In the genomic region with DNA sequence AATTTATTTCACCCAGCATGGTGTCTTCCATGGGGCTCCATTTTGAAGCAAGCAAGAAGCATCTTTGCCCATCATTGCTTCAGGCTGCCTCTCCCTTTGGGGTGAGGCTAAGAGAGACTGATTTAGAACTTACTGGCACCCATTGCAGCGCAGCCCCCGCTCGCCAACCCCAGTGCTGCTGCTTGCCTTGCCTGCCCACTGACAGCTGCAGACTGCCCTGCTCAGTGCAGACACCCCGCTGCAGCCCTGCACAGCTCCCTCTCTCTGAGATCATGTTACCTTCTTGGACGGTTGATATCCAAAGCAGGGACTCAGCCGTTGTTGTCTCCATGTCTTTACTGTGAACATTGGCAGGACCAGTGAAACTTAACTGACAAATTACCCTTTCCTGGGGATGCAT, we compare ENCODE assay signal across 10 mouse cellular contexts. TPM values are rescaled to one million over a fixed set of nuclear protein-coding genes. Genes with fewer than 3 reads are reported as not detected.
DNase-seq lines count a peak whose midpoint lies in the region; ATAC-seq lines count a peak whose summit lies in the region.
"Had no signal": no experiment of that assay in that cellular context is flagged by ENCODE, and none has a peak within 500 bp of the region (broad histone marks: within the 10 kb centered on the region; RNA-seq: fewer than 3 reads in every experiment).

No protein-coding gene starts in this region.

- no peak overlapping the region for H3K4me3 ChIP-seq in kidney, embryonic 16.5 days (ENCODE audit: low read length)
- H3K4me3 ChIP-seq: embryonic facial prominence, embryonic 13.5 days; neural tube, embryonic 12.5 days had no signal

- 32% methylated on average over 6 of the region's 6 CpGs for WGBS in kidney, embryonic 16.5 days

- H3K36me3 ChIP-seq in kidney, embryonic 16.5 days (ENCODE audit: insufficient read depth, low read length): no peaks in the 10 kb centered on the region
- H3K36me3 ChIP-seq: embryonic facial prominence, embryonic 13.5 days; neural tube, embryonic 12.5 days had no signal

- no peak overlapping the region for H3K9ac ChIP-seq in kidney, embryonic 16.5 days (replicated peaks; ENCODE audit: low read length)
- H3K9ac ChIP-seq: embryonic facial prominence, embryonic 13.5 days; neural tube, embryonic 12.5 days had no signal

- H3K27me3 ChIP-seq in kidney, embryonic 16.5 days (ENCODE audit: insufficient read depth, low read length): no peaks in the 10 kb centered on the region
- H3K27me3 ChIP-seq: embryonic facial prominence, embryonic 13.5 days; neural tube, embryonic 12.5 days had no signal

- no peaks in the 10 kb centered on the region for H3K9me3 ChIP-seq in kidney, embryonic 16.5 days (ENCODE audit: low read length)
- H3K9me3 ChIP-seq: embryonic facial prominence, embryonic 13.5 days; neural tube, embryonic 12.5 days had no signal

- no peak for DNase-seq in kidney, adult 11 months
- DNase-seq in right cerebral cortex, postnatal 25 days: peak; percentile 59
- DNase-seq in right cerebral cortex, postnatal 14 days: no peak
- DNase-seq in left cerebral cortex, postnatal 4 days: peak; percentile 47
- DNase-seq in yolk sac, embryonic 10.5 days (ENCODE audit: low spot score): no peak

- H3K4me1 ChIP-seq in kidney, embryonic 16.5 days (ENCODE audit: insufficient read depth, low read length): peaks cover 3% of the 10 kb centered on the region; the same call in 1 of the 2 replicates

- ATAC-seq in kidney, embryonic 16.5 days (ENCODE audit: low FRiP score, low TSS enrichment): peak; percentile 79; the same call in 1 of the 2 replicates
- ATAC-seq in megakaryocyte-erythroid progenitor cell, adult 5-6 weeks (replicated peaks; ENCODE audit: low FRiP score, low TSS enrichment, poor library complexity, severe bottlenecking): no peak
- ATAC-seq: intestine, embryonic 16.5 days had no signal

- no peak overlapping the region for H3K27ac ChIP-seq in kidney, embryonic 16.5 days (ENCODE audit: low read length)
- H3K27ac ChIP-seq: embryonic facial prominence, embryonic 13.5 days; neural tube, embryonic 12.5 days had no signal

- intact Hi-C loops in left cerebral cortex, postnatal 4 days (cut with DNase I): no loop called here

- H3K4me2 ChIP-seq in kidney, embryonic 16.5 days (replicated peaks; ENCODE audit: low read depth, low read length): no peak overlapping the region
- H3K4me2 ChIP-seq: embryonic facial prominence, embryonic 13.5 days; neural tube, embryonic 12.5 days had no signal

RNA-seq across cellular contexts. Expression of gene St3gal5, which starts 15.2 kb away (rescaled TPM):
- polyA plus RNA-seq in kidney, embryonic 16.5 days (2015; fragmentation: Nextera tagmentation; extraction: Ambion mirVana): 32.5 and 34.0 TPM in 2 replicates
- 10 to 100 TPM; 55.3 to 63.6 TPM for total RNA-seq in left cerebral cortex, postnatal 4 days (2021)
- 61.6 and 63.5 TPM in 2 replicates for total RNA-seq in megakaryocyte-erythroid progenitor cell, adult 5-6 weeks (2014; fragmentation: Nextera tagmentation)
- total RNA-seq in megakaryocyte-erythroid progenitor cell, adult 5-6 weeks (2017): 89.4 and 101 TPM in 2 replicates

Comparison
In these comparisons a context has a peak if more than half of its experiments do, and no peak if none do; other contexts are left out.
1. DNase-seq: peak in right cerebral cortex, postnatal 25 days (single experiment) and left cerebral cortex, postnatal 4 days (single experiment); none in kidney, adult 11 months (single experiment), right cerebral cortex, postnatal 14 days (single experiment) and yolk sac, embryonic 10.5 days (single experiment).